Mouse (Mus musculus): ENCODE measurements around the gene Kalrn.

The Kalrn gene

GRCm38 (mm10) chr16:34354042-34354441 lies 219.3 kb downstream of the Kalrn start:
- no peak for DNase-seq (ENCODE audit: low spot score in 2 of 2)

GRCm38 (mm10) chr16:34352747-34353146 lies 220.6 kb downstream of the Kalrn start:
- DNase-seq (ENCODE audit: low spot score in 2 of 2) = no peak

GRCm38 (mm10) chr16:34351575-34352150 lies 221.7 kb downstream of the Kalrn start:
- DNase-seq (ENCODE audit: low spot score in 2 of 2) = no peak

GRCm38 (mm10) chr16:34347574-34347973 lies 225.8 kb downstream of the Kalrn start:
- no peak for DNase-seq (ENCODE audit: low spot score in 2 of 2)

- DNase-seq (ENCODE audit: low spot score in 2 of 2) = no peak
Observed at GRCm38 (mm10) chr16:34344895-34345876, 228.1 kb downstream of the Kalrn start.

- no peak for DNase-seq (ENCODE audit: low spot score in 2 of 2)
Observed at GRCm38 (mm10) chr16:34343968-34344367, 229.4 kb downstream of the Kalrn start.

- no peak for DNase-seq (ENCODE audit: low spot score in 2 of 2)
Observed at GRCm38 (mm10) chr16:34343161-34343560, 230.2 kb downstream of the Kalrn start.

- no peak for DNase-seq (ENCODE audit: low spot score in 2 of 2)
Observed at GRCm38 (mm10) chr16:34342369-34343160, 230.8 kb downstream of the Kalrn start.

GRCm38 (mm10) chr16:34334919-34335318 lies 238.4 kb downstream of the Kalrn start:
- no peak for DNase-seq (ENCODE audit: low spot score in 2 of 2)

GRCm38 (mm10) chr16:34331630-34332029 lies 241.7 kb downstream of the Kalrn start:
- DNase-seq (ENCODE audit: low spot score in 2 of 2) = no peak

- DNase-seq (ENCODE audit: low spot score in 2 of 2) = no peak
Observed at GRCm38 (mm10) chr16:34329876-34330275, 243.5 kb downstream of the Kalrn start.

- no peak for DNase-seq (ENCODE audit: low spot score in 2 of 2)
Observed at GRCm38 (mm10) chr16:34329431-34329873, 243.9 kb downstream of the Kalrn start.

- DNase-seq (ENCODE audit: low spot score in 2 of 2) = no peak
Observed at GRCm38 (mm10) chr16:34327890-34328289, 245.4 kb downstream of the Kalrn start.

- DNase-seq (ENCODE audit: low spot score in 2 of 2) = no peak
Observed at GRCm38 (mm10) chr16:34325869-34326268, 247.5 kb downstream of the Kalrn start.

GRCm38 (mm10) chr16:34325161-34325560 lies 248.2 kb downstream of the Kalrn start:
- DNase-seq (ENCODE audit: low spot score in 2 of 2) = no peak

GRCm38 (mm10) chr16:34324735-34325134 lies 248.6 kb downstream of the Kalrn start:
- no peak for DNase-seq (ENCODE audit: low spot score in 2 of 2)

GRCm38 (mm10) chr16:34323496-34323895 lies 249.8 kb downstream of the Kalrn start:
- DNase-seq (ENCODE audit: low spot score in 2 of 2) = no peak

- no peak for DNase-seq (ENCODE audit: low spot score in 2 of 2)
Observed at GRCm38 (mm10) chr16:34322546-34322945, 250.8 kb downstream of the Kalrn start.

- no peak for DNase-seq (ENCODE audit: low spot score in 2 of 2)
Observed at GRCm38 (mm10) chr16:34321066-34321790, 252.1 kb downstream of the Kalrn start.

- no peak for DNase-seq (ENCODE audit: low spot score in 2 of 2)
Observed at GRCm38 (mm10) chr16:34320023-34320800, 253.1 kb downstream of the Kalrn start.

- no peak for DNase-seq (ENCODE audit: low spot score in 2 of 2)
Observed at GRCm38 (mm10) chr16:34317110-34317509, 256.2 kb downstream of the Kalrn start.

Data from spleen, postnatal 14 days (tissue).